Mouse (Mus musculus) embryonic facial prominence, embryonic 11.5 days (tissue): ENCODE measurements around the gene Dnali1. TPM values are rescaled to one million over a fixed set of nuclear protein-coding genes. Genes with fewer than 3 reads are reported as not detected.

ENCODE experiments used
- ATAC-seq: fragments of 200-750 bp; cut with Nextera tagmentation; replicated peaks from 2 replicates; pipeline ENCODE4 v1.8.0; 2017; ENCODE audit warnings: low read depth; ENCODE audit not compliant: insufficient number of reproducible peaks, low FRiP score, low TSS enrichment
- DNase-seq: peaks from one replicate; pipeline ENCODE4 v3.0.0-alpha.2; 2015; ENCODE audit warnings: low spot score
- H3K27ac ChIP-seq: fragments of 300-500 bp; sonication (generic); replicated peaks from 2 replicates; pipeline ENCODE4 v1.5.1; 2014; ENCODE audit warnings: mild to moderate bottlenecking, low read depth, low read length, control low read depth
- H3K27me3 ChIP-seq: fragments of 300-500 bp; sonication (generic); 2 replicates; pipeline ENCODE4 v1.6.1; 2014; ENCODE audit warnings: mild to moderate bottlenecking, low read length, moderate library complexity, mixed read lengths; ENCODE audit not compliant: control insufficient read depth, insufficient read depth
- H3K36me3 ChIP-seq: fragments of 300-500 bp; sonication (generic); replicated peaks from 2 replicates; pipeline ENCODE4 v1.6.1; 2014; ENCODE audit warnings: low read depth, mild to moderate bottlenecking, low read length, moderate library complexity, mixed read lengths; ENCODE audit not compliant: control insufficient read depth, insufficient read depth
- H3K4me1 ChIP-seq: fragments of 300-500 bp; sonication (generic); 2 replicates; pipeline ENCODE4 v1.6.1; 2014; ENCODE audit warnings: low read length, mixed read lengths; ENCODE audit not compliant: control insufficient read depth, insufficient read depth
- H3K4me2 ChIP-seq: fragments of 300-500 bp; sonication (generic); 2 replicates; pipeline ENCODE4 v1.6.1; 2014; ENCODE audit warnings: low read depth, mild to moderate bottlenecking, control low read depth, low read length, moderate library complexity
- H3K4me3 ChIP-seq: fragments of 300-500 bp; sonication (generic); 2 replicates; pipeline ENCODE4 v1.5.1; 2014; ENCODE audit warnings: low read depth, low read length, control low read depth
- H3K9ac ChIP-seq: fragments of 300-500 bp; sonication (generic); replicated peaks from 2 replicates; pipeline ENCODE4 v1.6.1; 2014; ENCODE audit warnings: mild to moderate bottlenecking, control low read depth, low read length
- H3K9me3 ChIP-seq: fragments of 300-500 bp; sonication (generic); replicated peaks from 2 replicates; pipeline ENCODE4 v1.6.1; 2016; ENCODE audit warnings: mild to moderate bottlenecking, low read length, inconsistent platforms, mixed read lengths; ENCODE audit not compliant: control insufficient read depth
- WGBS: fragments of 180-500 bp; shearing (Covaris S2); extraction: QIAGEN DNeasy Blood & Tissue Kit; methylation state at CpG from one replicate; pipeline ENCODE4 v1.1.7; 2014; 5-methylcytosine and 5-hydroxymethylcytosine counted together
- polyA plus RNA-seq: library from polyadenylated mRNA; unstranded; fragments of >200 nt; fragmentation: Nextera tagmentation; extraction: Ambion mirVana; gene quantifications from 2 replicates; pipeline ENCODE4 v1.2.1, GENCODE M21; 2014

The Dnali1 gene
- 0.22 and 0.35 TPM in 2 replicates for polyA plus RNA-seq

DNA sequence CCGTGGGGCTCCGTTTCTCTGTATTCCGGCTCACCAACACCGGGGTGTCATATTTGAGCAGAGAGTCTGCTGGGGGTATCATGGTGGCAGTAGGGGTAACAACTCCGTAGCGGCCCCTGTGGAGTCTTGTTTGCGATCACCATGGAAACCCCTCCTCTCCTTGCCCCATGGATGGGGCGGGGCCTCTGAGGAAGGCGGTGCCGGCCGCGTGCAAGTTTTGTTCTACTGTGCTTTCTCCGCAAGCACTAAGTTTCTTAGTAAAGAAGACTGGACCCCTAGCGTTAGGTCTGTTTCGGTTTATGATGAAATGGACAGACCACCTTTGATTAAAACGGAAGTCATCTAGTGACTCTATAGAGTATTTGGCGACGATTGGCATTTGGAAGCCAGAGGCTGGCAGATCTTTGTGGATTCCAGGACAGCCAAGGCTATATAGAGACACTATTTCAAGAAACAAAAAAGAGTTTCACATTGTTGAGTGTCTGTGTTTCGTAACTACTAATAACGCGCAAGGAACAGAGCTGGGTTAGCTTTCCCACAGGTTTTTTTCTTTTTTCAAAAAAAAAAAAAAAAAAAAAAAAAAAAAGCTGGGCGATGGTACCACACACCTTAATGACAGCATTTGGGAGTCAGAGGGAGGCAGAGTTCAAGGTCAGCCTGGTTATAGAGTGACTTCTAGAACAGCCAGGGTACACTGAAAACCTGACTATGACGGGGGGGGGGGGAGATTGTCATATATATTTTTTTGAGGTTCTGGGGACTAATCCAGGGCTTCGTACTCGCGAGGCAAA is at the start of gene Dnali1:
TSS of gene Dnali1 (minus strand) at position 187 of the 791 bp plus-strand sequence.
- H3K4me1 ChIP-seq: no peaks in the 10 kb centered on the region
- H3K27ac ChIP-seq: 0 out of 2 replicates have a peak within 1 kb of the TSS, but pooled peaks have one; percentile 13
- ATAC-seq (no peak), DNase-seq (peak; percentile 79)
- H3K27me3 ChIP-seq: no peaks in the 10 kb centered on the region
- 3% methylated on average over 26 of the region's 26 CpGs for WGBS
- H3K9me3 ChIP-seq: no peaks in the 10 kb centered on the region
- peak within 1 kb of the TSS; percentile 71 for H3K4me2 ChIP-seq
- peak within 1 kb of the TSS; percentile 84 for H3K9ac ChIP-seq
- peaks cover 5% of the 10 kb centered on the region; the same call in 1 of the 2 replicates for H3K36me3 ChIP-seq
- peak within 1 kb of the TSS; percentile 99 for H3K4me3 ChIP-seq

DNA sequence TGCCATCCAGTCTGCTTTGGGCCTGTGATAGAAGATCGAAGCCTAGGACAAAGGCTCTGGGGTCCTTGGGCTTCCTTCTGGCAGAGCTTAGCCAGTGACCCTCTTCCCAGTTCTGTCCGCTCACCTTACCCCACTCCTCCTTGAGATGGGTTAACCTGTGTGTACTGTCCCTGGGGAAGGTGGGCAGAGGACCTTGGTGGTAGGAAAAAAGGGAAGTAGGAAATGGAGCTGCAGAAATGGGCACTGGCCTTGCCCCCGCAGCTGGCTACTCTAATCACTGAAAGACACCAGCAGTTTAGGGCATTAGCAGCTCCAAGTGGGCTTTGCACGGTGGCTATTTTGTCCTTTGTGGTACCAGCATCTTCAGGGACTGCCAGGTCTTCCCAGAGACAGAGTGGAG is 49.6 kb upstream of the Dnali1 start:
- no peak overlapping the region for H3K4me2 ChIP-seq
- WGBS: 83% methylated on average over 4 of the region's 4 CpGs
- no peaks in the 10 kb centered on the region for H3K36me3 ChIP-seq
- no peak overlapping the region for H3K27ac ChIP-seq
- DNase-seq (no peak), ATAC-seq (no peak; the same call in 1 of the 2 replicates)
- no peaks in the 10 kb centered on the region for H3K9me3 ChIP-seq
- H3K4me3 ChIP-seq: no peak overlapping the region
- H3K27me3 ChIP-seq: no peaks in the 10 kb centered on the region
- no peak overlapping the region for H3K9ac ChIP-seq
- H3K4me1 ChIP-seq: no peaks in the 10 kb centered on the region

- Histone ChIP-seq H3K27me3 (no peaks in the 10 kb centered on the region), H3K9ac (no peak overlapping the region), H3K4me3 (no peak overlapping the region), H3K4me2 (no peak overlapping the region), H3K9me3 (no peaks in the 10 kb centered on the region), H3K27ac (no peak overlapping the region), H3K36me3 (no peaks in the 10 kb centered on the region), H3K4me1 (no peaks in the 10 kb centered on the region)
- DNase-seq (peak; percentile 81), ATAC-seq (0 out of 2 replicates have a peak, but pooled peaks have one; percentile 29)
- 12% methylated on average over 6 of the region's 6 CpGs for WGBS
Measured at GRCm38 (mm10) chr4:125114638-125115037, 49.1 kb upstream of the Dnali1 start.

DNA sequence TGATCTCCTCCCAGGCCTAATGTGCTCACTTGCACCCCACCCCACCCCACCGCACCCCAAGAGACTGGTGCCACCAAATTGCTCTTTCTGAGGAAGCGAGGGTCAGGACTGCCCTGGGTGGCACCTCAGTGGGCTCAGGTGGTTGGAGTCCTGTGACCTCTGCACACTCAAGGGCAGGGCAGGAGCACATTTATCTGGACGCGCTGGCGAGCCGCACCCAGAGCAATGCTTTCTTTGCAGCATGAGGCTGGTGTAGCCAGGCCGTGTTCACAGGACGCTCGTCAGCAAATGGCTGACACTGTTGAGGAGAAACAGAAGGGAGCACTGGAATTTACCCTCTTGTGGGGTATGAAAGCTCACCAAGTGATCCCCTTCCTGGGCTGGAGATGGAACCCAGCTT is 39.9 kb upstream of the Dnali1 start:
- 91% methylated on average over 9 of the region's 9 CpGs for WGBS

GRCm38 (mm10) chr4:125101334-125101733 is 35.8 kb upstream of the Dnali1 start:
- Histone ChIP-seq H3K4me1 (no peaks in the 10 kb centered on the region), H3K9me3 (no peaks in the 10 kb centered on the region), H3K4me2 (no peak overlapping the region), H3K27ac (no peak overlapping the region), H3K9ac (no peak overlapping the region), H3K4me3 (no peak overlapping the region), H3K36me3 (peaks cover 3% of the 10 kb centered on the region), H3K27me3 (no peaks in the 10 kb centered on the region)
- no peak for DNase-seq
- WGBS: 66% methylated on average over 13 of the region's 13 CpGs
- no peak for ATAC-seq

More for the DNA sequence above, 39.9 kb upstream of the Dnali1 start:
- ATAC-seq: no peak
- Histone ChIP-seq H3K9me3 (no peaks in the 10 kb centered on the region), H3K4me2 (no peak overlapping the region), H3K27ac (no peak overlapping the region), H3K4me1 (no peaks in the 10 kb centered on the region), H3K27me3 (no peaks in the 10 kb centered on the region), H3K9ac (no peak overlapping the region), H3K4me3 (no peak overlapping the region), H3K36me3 (peaks cover 3% of the 10 kb centered on the region)
- no peak for DNase-seq

GRCm38 (mm10) chr4:125099458-125099857 is 34.0 kb upstream of the Dnali1 start:
- ATAC-seq (peak; percentile 69; the same call in 1 of the 2 replicates), DNase-seq (peak; percentile 91)
- no peak overlapping the region for H3K4me2 ChIP-seq
- no peak overlapping the region for H3K4me3 ChIP-seq
- H3K27ac ChIP-seq: no peak overlapping the region
- H3K36me3 ChIP-seq: peaks cover 3% of the 10 kb centered on the region
- H3K9me3 ChIP-seq: no peaks in the 10 kb centered on the region
- no peaks in the 10 kb centered on the region for H3K4me1 ChIP-seq
- WGBS: 10% methylated on average over 8 of the region's 8 CpGs
- no peak overlapping the region for H3K9ac ChIP-seq
- no peaks in the 10 kb centered on the region for H3K27me3 ChIP-seq

- Histone ChIP-seq H3K4me2 (no peak overlapping the region), H3K27me3 (no peaks in the 10 kb centered on the region), H3K9ac (no peak overlapping the region), H3K4me3 (no peak overlapping the region), H3K4me1 (no peaks in the 10 kb centered on the region), H3K9me3 (no peaks in the 10 kb centered on the region), H3K36me3 (no peaks in the 10 kb centered on the region), H3K27ac (no peak overlapping the region)
- DNase-seq: no peak
- ATAC-seq: no peak
- 78% methylated on average over 4 of the region's 4 CpGs for WGBS
Measured at GRCm38 (mm10) chr4:125097412-125097811, 31.9 kb upstream of the Dnali1 start.

DNA sequence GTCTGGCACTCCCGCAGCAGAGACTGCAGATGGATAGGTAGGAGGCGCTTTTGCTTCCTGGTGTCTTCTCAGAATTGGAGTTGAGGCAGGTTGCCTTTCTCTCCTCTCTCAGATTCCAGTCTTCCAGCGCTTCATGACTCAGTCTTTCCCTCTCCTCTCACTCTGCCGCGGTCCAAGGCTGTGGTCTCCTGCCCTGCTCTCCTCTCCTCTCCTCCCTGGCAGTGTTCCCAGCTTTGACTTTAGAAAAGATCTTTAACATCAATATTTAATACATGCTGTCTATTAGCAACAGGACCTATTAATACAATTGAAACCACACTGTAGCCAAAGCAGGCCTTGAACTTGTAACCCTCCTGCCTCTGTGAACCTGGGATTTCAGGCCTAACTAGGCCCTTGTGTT is 30.6 kb upstream of the Dnali1 start:
- DNase-seq (no peak), ATAC-seq (no peak)
- Histone ChIP-seq H3K9me3 (no peaks in the 10 kb centered on the region), H3K4me1 (no peaks in the 10 kb centered on the region), H3K4me2 (no peak overlapping the region), H3K9ac (no peak overlapping the region), H3K4me3 (no peak overlapping the region), H3K27ac (no peak overlapping the region), H3K27me3 (no peaks in the 10 kb centered on the region), H3K36me3 (peaks cover 2% of the 10 kb centered on the region; the same call in 1 of the 2 replicates)
- 95% methylated on average over 5 of the region's 5 CpGs for WGBS
